In genomic region chr2:173173521-173174511, GRCm38 (mm10) we compare ENCODE assay signal across 8 mouse cellular contexts. TPM values are rescaled to one million over a fixed set of nuclear protein-coding genes. Genes with fewer than 3 reads are reported as not detected.
DNase-seq lines count a peak whose midpoint lies in the region; ATAC-seq and TF ChIP-seq lines count a peak whose summit lies in the region.

No protein-coding gene starts in this region.

- 4% methylated on average over 22 of the region's 22 CpGs for WGBS in heart, embryonic 11.5 days (ENCODE audit: insufficient replicate concordance)
- WGBS in limb, embryonic 10.5 days: 5% methylated on average over 22 of the region's 22 CpGs
- WGBS in midbrain, embryonic 13.5 days: 2% methylated on average over 22 of the region's 22 CpGs
- 4% methylated on average over 22 of the region's 22 CpGs for WGBS in stomach, postnatal 0 days

- peaks cover 8% of the 10 kb centered on the region for H3K9me3 ChIP-seq in erythroblast, embryonic 14.5 days (ENCODE audit: control insufficient read depth, low read length)
- H3K9me3 ChIP-seq in heart, embryonic 11.5 days (replicated peaks; ENCODE audit: control insufficient read depth, low read length): no peaks in the 10 kb centered on the region; the same call in 1 of the 2 replicates
- no peaks in the 10 kb centered on the region for H3K9me3 ChIP-seq in limb, embryonic 10.5 days (replicated peaks)
- H3K9me3 ChIP-seq in midbrain, embryonic 13.5 days: no peaks in the 10 kb centered on the region
- H3K9me3 ChIP-seq in stomach, postnatal 0 days (ENCODE audit: control insufficient read depth, low read length): no peaks in the 10 kb centered on the region

- ATAC-seq in erythroblast, adult 5-6 weeks (replicated peaks; ENCODE audit: low FRiP score, poor library complexity, severe bottlenecking): no peak
- ATAC-seq in heart, embryonic 11.5 days (replicated peaks; ENCODE audit: insufficient number of reproducible peaks, low FRiP score, low TSS enrichment): peak; percentile 72
- ATAC-seq in midbrain, embryonic 13.5 days: peak; percentile 82
- ATAC-seq in stomach, postnatal 0 days (ENCODE audit: low FRiP score, low TSS enrichment): peak; percentile 78

- peak overlapping the region; percentile 75 for H3K4me2 ChIP-seq in heart, embryonic 11.5 days
- H3K4me2 ChIP-seq in midbrain, embryonic 13.5 days (replicated peaks): peak overlapping the region; percentile 62
- H3K4me2 ChIP-seq in stomach, postnatal 0 days (replicated peaks; ENCODE audit: low read depth): peak overlapping the region; percentile 43

- DNase-seq in embryo, embryonic 9.5 days (ENCODE audit: extremely low spot score): peak; percentile 77
- DNase-seq in kidney, adult 9 months: peak; percentile 83
- DNase-seq in limb, embryonic 10.5 days (ENCODE audit: low spot score): peak; percentile 66
- DNase-seq in stomach, postnatal 0 days (ENCODE audit: low spot score): peak; percentile 66

- peaks cover 28% of the 10 kb centered on the region for H3K27me3 ChIP-seq in erythroblast, embryonic 14.5 days (ENCODE audit: control insufficient read depth)
- peaks cover 6% of the 10 kb centered on the region; the same call in 1 of the 2 replicates for H3K27me3 ChIP-seq in heart, embryonic 11.5 days (ENCODE audit: control insufficient read depth, insufficient read depth, low read length)
- peaks cover 69% of the 10 kb centered on the region for H3K27me3 ChIP-seq in limb, embryonic 10.5 days (ENCODE audit: low read depth, poor library complexity, severe bottlenecking)
- no peaks in the 10 kb centered on the region for H3K27me3 ChIP-seq in midbrain, embryonic 13.5 days
- no peaks in the 10 kb centered on the region for H3K27me3 ChIP-seq in stomach, postnatal 0 days (ENCODE audit: control insufficient read depth, insufficient read depth, low read length)

- peak overlapping the region; percentile 87 for H3K27ac ChIP-seq in heart, embryonic 11.5 days (ENCODE audit: low read depth, low read length)
- peak overlapping the region; percentile 84 for H3K27ac ChIP-seq in limb, embryonic 10.5 days
- H3K27ac ChIP-seq in midbrain, embryonic 13.5 days: peak overlapping the region; percentile 96
- H3K27ac ChIP-seq in stomach, postnatal 0 days (replicated peaks): peak overlapping the region; percentile 90

- peak overlapping the region; percentile 70 for H3K9ac ChIP-seq in heart, embryonic 11.5 days (ENCODE audit: low read depth, low read length)
- peak overlapping the region; percentile 66 for H3K9ac ChIP-seq in midbrain, embryonic 13.5 days (replicated peaks)
- H3K9ac ChIP-seq in stomach, postnatal 0 days (ENCODE audit: low read length): 0 out of 2 replicates have a peak overlapping the region, but pooled peaks have one; percentile 50

- peak; percentile 42 for TF ChIP-seq EP300 in stomach, postnatal 0 days (optimal IDR thresholded peaks at IDR 0.05)

- H3K36me3 ChIP-seq in erythroblast, embryonic 14.5 days (ENCODE audit: control insufficient read depth): no peaks in the 10 kb centered on the region
- no peaks in the 10 kb centered on the region for H3K36me3 ChIP-seq in heart, embryonic 11.5 days (ENCODE audit: control insufficient read depth, insufficient read depth, low read length)
- H3K36me3 ChIP-seq in limb, embryonic 10.5 days: no peaks in the 10 kb centered on the region
- no peaks in the 10 kb centered on the region for H3K36me3 ChIP-seq in midbrain, embryonic 13.5 days
- no peaks in the 10 kb centered on the region for H3K36me3 ChIP-seq in stomach, postnatal 0 days (ENCODE audit: control insufficient read depth, insufficient read depth, low read length)

- TF ChIP-seq CTCF in stomach, postnatal 0 days (IDR thresholded peaks at IDR 0.05; ENCODE audit: low read depth): no peak

- peak overlapping the region; percentile 24 for H3K4me3 ChIP-seq in erythroblast, embryonic 14.5 days (replicated peaks)
- peak overlapping the region; percentile 34 for H3K4me3 ChIP-seq in heart, embryonic 11.5 days (ENCODE audit: low read depth, low read length)
- peak overlapping the region; percentile 42 for H3K4me3 ChIP-seq in limb, embryonic 10.5 days
- H3K4me3 ChIP-seq in midbrain, embryonic 13.5 days (replicated peaks): peak overlapping the region; percentile 34
- H3K4me3 ChIP-seq in stomach, postnatal 0 days (ENCODE audit: low read depth, low read length): peak overlapping the region; percentile 6

- H3K4me1 ChIP-seq in erythroblast, embryonic 14.5 days (ENCODE audit: control insufficient read depth): peaks cover 13% of the 10 kb centered on the region
- peaks cover 17% of the 10 kb centered on the region for H3K4me1 ChIP-seq in heart, embryonic 11.5 days (ENCODE audit: control insufficient read depth, insufficient read depth, low read length)
- H3K4me1 ChIP-seq in limb, embryonic 10.5 days: peaks cover 59% of the 10 kb centered on the region
- H3K4me1 ChIP-seq in midbrain, embryonic 13.5 days (replicated peaks): peaks cover 36% of the 10 kb centered on the region
- H3K4me1 ChIP-seq in stomach, postnatal 0 days (replicated peaks; ENCODE audit: control insufficient read depth, insufficient read depth): peaks cover 16% of the 10 kb centered on the region; the same call in 1 of the 2 replicates

RNA-seq across cellular contexts. Expression of gene Pck1, which starts 21.0 kb away (rescaled TPM):
- polyA plus RNA-seq in erythroblast, embryonic 14.5 days (2012): 0.01 TPM in 1 of 2 replicates, not detected in the other
- total RNA-seq in erythroblast, adult 5-6 weeks (2015; ENCODE audit: low replicate concordance): not detected in 2 replicates
- not detected in 2 replicates for total RNA-seq in erythroblast, adult 5-6 weeks (2017; ENCODE audit: low replicate concordance)
- not detected in 2 replicates for polyA plus RNA-seq in heart, embryonic 11.5 days (2014; fragmentation: Nextera tagmentation; extraction: Ambion mirVana)
- polyA plus RNA-seq in limb, embryonic 10.5 days (2016; fragmentation: Nextera tagmentation; extraction: Ambion mirVana): not detected in 2 replicates
- polyA plus RNA-seq in midbrain, embryonic 13.5 days (2015; fragmentation: Nextera tagmentation; extraction: Ambion mirVana): not detected in 2 replicates
- 0.59 and 0.70 TPM in 2 replicates for polyA plus RNA-seq in stomach, postnatal 0 days (2015; fragmentation: Nextera tagmentation; extraction: Ambion mirVana)

RNA-seq across cellular contexts. Expression of gene Zbp1, which starts 44.9 kb away (rescaled TPM):
- not detected in 2 replicates for polyA plus RNA-seq in erythroblast, embryonic 14.5 days (2012)
- 4.4 and 11.1 TPM in 2 replicates for total RNA-seq in erythroblast, adult 5-6 weeks (2015; ENCODE audit: low replicate concordance)
- 3.0 and 6.4 TPM in 2 replicates for total RNA-seq in erythroblast, adult 5-6 weeks (2017; ENCODE audit: low replicate concordance)
- not detected in 2 replicates for polyA plus RNA-seq in heart, embryonic 11.5 days (2014; fragmentation: Nextera tagmentation; extraction: Ambion mirVana)
- not detected in 2 replicates for polyA plus RNA-seq in limb, embryonic 10.5 days (2016; fragmentation: Nextera tagmentation; extraction: Ambion mirVana)
- polyA plus RNA-seq in midbrain, embryonic 13.5 days (2015; fragmentation: Nextera tagmentation; extraction: Ambion mirVana): 0.27 and 0.50 TPM in 2 replicates
- polyA plus RNA-seq in stomach, postnatal 0 days (2015; fragmentation: Nextera tagmentation; extraction: Ambion mirVana): 4.6 and 5.0 TPM in 2 replicates

RNA-seq across cellular contexts. Expression of gene Ctcfl, which starts 54.5 kb away (rescaled TPM):
- polyA plus RNA-seq in erythroblast, embryonic 14.5 days (2012): not detected in 2 replicates
- total RNA-seq in erythroblast, adult 5-6 weeks (2015; ENCODE audit: low replicate concordance): not detected in 2 replicates
- not detected in 2 replicates for total RNA-seq in erythroblast, adult 5-6 weeks (2017; ENCODE audit: low replicate concordance)
- 0.39 and 0.42 TPM in 2 replicates for polyA plus RNA-seq in heart, embryonic 11.5 days (2014; fragmentation: Nextera tagmentation; extraction: Ambion mirVana)
- 0.06 TPM in 1 of 2 replicates, not detected in the other for polyA plus RNA-seq in limb, embryonic 10.5 days (2016; fragmentation: Nextera tagmentation; extraction: Ambion mirVana)
- polyA plus RNA-seq in midbrain, embryonic 13.5 days (2015; fragmentation: Nextera tagmentation; extraction: Ambion mirVana): 0.10 and 0.15 TPM in 2 replicates
- 0.07 TPM in 1 of 2 replicates, not detected in the other for polyA plus RNA-seq in stomach, postnatal 0 days (2015; fragmentation: Nextera tagmentation; extraction: Ambion mirVana)
